Mouse (Mus musculus) thymus, postnatal 4 days (tissue): ENCODE measurements at regions not wholly inside any gene's neighbourhood (a gene's known extent, or its start where the extent isn't known, plus 50 kb on each side); places are given as distances from the start of the nearest gene placed in this dataset.
"Not testable (repeated sequence)": the region's sequence is repeated elsewhere in the genome, so short reads cannot be mapped to it uniquely, and the experiment has no call there.

Source experiments
- DNase-seq: peaks from one replicate; pipeline ENCODE4 v3.0.0; 2021

- DNase-seq, result no peak
Measured at GRCm38 (mm10) chr11:52460190-52460780, 64.1 kb downstream of the 9530068E07Rik start.

- DNase-seq, result not testable (repeated sequence)
Measured at GRCm38 (mm10) chr11:52471128-52471527, 74.9 kb downstream of the 9530068E07Rik start.

- not testable (repeated sequence) for DNase-seq
Measured at GRCm38 (mm10) chr11:52480111-52480510, 83.9 kb downstream of the 9530068E07Rik start.

GRCm38 (mm10) chr11:52480694-52481093 is 84.5 kb downstream of the 9530068E07Rik start:
- not testable (repeated sequence) for DNase-seq

- not testable (repeated sequence) for DNase-seq
Measured at GRCm38 (mm10) chr11:52483534-52483933, 87.3 kb downstream of the 9530068E07Rik start.

- DNase-seq, result not testable (repeated sequence)
Measured at GRCm38 (mm10) chr11:52488538-52488937, 92.3 kb downstream of the 9530068E07Rik start.

- no peak for DNase-seq
Measured at GRCm38 (mm10) chr11:52493336-52493735, 97.1 kb downstream of the 9530068E07Rik start.

GRCm38 (mm10) chr11:52496908-52497307 is 100.7 kb downstream of the 9530068E07Rik start:
- peak; percentile 33 for DNase-seq

GRCm38 (mm10) chr11:52502759-52503365 is 106.6 kb downstream of the 9530068E07Rik start:
- no peak for DNase-seq

GRCm38 (mm10) chr11:52511831-52512297 is 115.6 kb downstream of the 9530068E07Rik start:
- DNase-seq, result no peak

GRCm38 (mm10) chr11:52517330-52517729 is 121.1 kb downstream of the 9530068E07Rik start:
- peak; percentile 75 for DNase-seq

GRCm38 (mm10) chr11:52519877-52520276 is 123.6 kb downstream of the 9530068E07Rik start:
- no peak for DNase-seq

- peak; percentile 64 for DNase-seq
Measured at GRCm38 (mm10) chr11:52521879-52522278, 125.7 kb downstream of the 9530068E07Rik start.

- no peak for DNase-seq
Measured at GRCm38 (mm10) chr11:52522384-52522783, 126.2 kb downstream of the 9530068E07Rik start.

- no peak for DNase-seq
Measured at GRCm38 (mm10) chr11:52523191-52523590, 127.0 kb downstream of the 9530068E07Rik start.

- DNase-seq, result no peak
Measured at GRCm38 (mm10) chr11:52523671-52524070, 127.4 kb downstream of the 9530068E07Rik start.

- no peak for DNase-seq
Measured at GRCm38 (mm10) chr11:52525446-52525845, 129.2 kb downstream of the 9530068E07Rik start.

- DNase-seq, result no peak
Measured at GRCm38 (mm10) chr11:52526306-52526705, 130.1 kb downstream of the 9530068E07Rik start.

- DNase-seq, result no peak
Measured at GRCm38 (mm10) chr11:52533379-52533778, 137.2 kb downstream of the 9530068E07Rik start.

GRCm38 (mm10) chr11:52534586-52534985 is 138.4 kb downstream of the 9530068E07Rik start:
- DNase-seq, result no peak

GRCm38 (mm10) chr11:52536211-52536610 is 140.0 kb downstream of the 9530068E07Rik start:
- no peak for DNase-seq

- no peak for DNase-seq
Measured at GRCm38 (mm10) chr11:52536841-52537240, 140.6 kb downstream of the 9530068E07Rik start.

GRCm38 (mm10) chr11:52537819-52538435 is 141.7 kb downstream of the 9530068E07Rik start:
- DNase-seq, result no peak

- no peak for DNase-seq
Measured at GRCm38 (mm10) chr11:52541210-52541609, 145.0 kb downstream of the 9530068E07Rik start.
